Mouse (Mus musculus) lung, postnatal 0 days (tissue): ENCODE results near the gene Kazn.

Experiments used
- CTCF ChIP-seq: IDR thresholded peaks from 2 replicates; pipeline ENCODE4 v1.5.1; 2016; ENCODE audit warnings: antibody characterized with exemption, mild to moderate bottlenecking
- EP300 ChIP-seq: IDR thresholded peaks from 2 replicates; pipeline ENCODE4 v1.6.1; 2016; ENCODE audit warnings: antibody characterized with exemption, mild to moderate bottlenecking, control low read depth

GRCm38 (mm10) chr4:142258730-142259129 lies 19.5 kb upstream of the Kazn start:
- no peak for TF ChIP-seq CTCF
- TF ChIP-seq EP300, result no peak
